Mouse (Mus musculus): ENCODE measurements around the gene Icam5. TPM values are rescaled to one million over a fixed set of nuclear protein-coding genes. Genes with fewer than 3 reads are reported as not detected.

The Icam5 gene
- polyA plus RNA-seq, 1 experiment from 2014 or later: 0.10 TPM

DNA sequence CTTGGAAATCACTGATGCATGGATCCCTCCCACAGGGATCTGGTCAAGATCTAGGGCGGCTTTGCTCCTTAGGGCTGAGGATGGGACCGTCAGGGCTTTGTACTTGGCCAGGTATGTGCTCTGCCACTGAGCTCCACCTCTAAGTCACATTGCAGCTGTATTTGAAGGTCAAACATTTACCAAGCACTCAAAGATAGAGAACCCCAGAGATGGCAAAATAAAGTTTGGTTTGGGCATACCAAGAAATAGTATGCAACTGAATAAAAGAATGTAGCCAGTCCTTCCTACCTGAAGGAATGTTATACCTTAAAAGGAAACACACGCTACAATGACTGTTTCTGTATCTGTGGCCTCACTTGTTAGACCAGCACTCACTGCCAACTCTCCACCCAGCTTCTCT is 10.5 kb upstream of the Icam5 start:
- no peak overlapping the region for H3K9ac ChIP-seq (ENCODE audit: low read depth, low read length)
- ATAC-seq: no peak
- WGBS: 84% methylated on average over 3 of the region's 3 CpGs

DNA sequence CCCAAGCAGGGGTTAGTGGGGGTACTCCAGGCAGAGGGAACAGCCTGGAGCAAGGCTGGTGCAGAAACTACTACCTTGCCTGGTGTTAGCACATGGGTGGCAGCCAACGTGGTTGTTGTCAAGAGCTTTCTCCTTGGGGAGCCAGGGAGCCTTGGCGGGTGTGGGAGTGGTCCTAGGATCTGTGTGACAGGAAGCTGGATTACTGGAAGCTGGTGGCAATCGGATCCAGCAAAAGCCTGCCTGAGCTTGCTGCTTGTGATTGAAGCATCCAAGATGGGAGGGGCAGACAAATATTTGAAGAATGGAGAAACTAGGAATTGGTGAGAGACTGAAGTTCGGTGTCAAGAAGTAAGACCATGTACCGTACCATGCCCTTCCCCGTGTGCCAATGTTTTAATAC is 9.6 kb upstream of the Icam5 start:
- ATAC-seq: no peak
- no peaks in the 10 kb centered on the region for H3K27me3 ChIP-seq (replicated peaks; ENCODE audit: control insufficient read depth, insufficient read depth, low read length)
- H3K4me3 ChIP-seq (ENCODE audit: low read length): no peak overlapping the region
- no peaks in the 10 kb centered on the region for H3K9me3 ChIP-seq (ENCODE audit: control insufficient read depth, low read length)
- H3K4me2 ChIP-seq (ENCODE audit: low read depth, low read length): no peak overlapping the region
- 53% methylated on average over 6 of the region's 6 CpGs for WGBS
- H3K27ac ChIP-seq (ENCODE audit: low read length): no peak overlapping the region
- no peaks in the 10 kb centered on the region for H3K4me1 ChIP-seq (ENCODE audit: control insufficient read depth, insufficient read depth, low read length)
- H3K36me3 ChIP-seq (ENCODE audit: control insufficient read depth, insufficient read depth, low read length): no peaks in the 10 kb centered on the region
- H3K9ac ChIP-seq (ENCODE audit: low read depth, low read length): no peak overlapping the region

More for the DNA sequence above, 10.5 kb upstream of the Icam5 start:
- H3K4me1 ChIP-seq (ENCODE audit: control insufficient read depth, insufficient read depth, low read length): peaks cover 4% of the 10 kb centered on the region
- no peak overlapping the region for H3K27ac ChIP-seq (ENCODE audit: low read length)
- no peaks in the 10 kb centered on the region for H3K36me3 ChIP-seq (ENCODE audit: control insufficient read depth, insufficient read depth, low read length)
- H3K4me2 ChIP-seq (ENCODE audit: low read depth, low read length): no peak overlapping the region
- no peaks in the 10 kb centered on the region; the same call in 1 of the 2 replicates for H3K27me3 ChIP-seq (replicated peaks; ENCODE audit: control insufficient read depth, insufficient read depth, low read length)
- H3K9me3 ChIP-seq (ENCODE audit: control insufficient read depth, low read length): no peaks in the 10 kb centered on the region
- no peak overlapping the region for H3K4me3 ChIP-seq (ENCODE audit: low read length)

GRCm38 (mm10) chr9:21022726-21023125 is 9.1 kb upstream of the Icam5 start:
- no peak overlapping the region for H3K9ac ChIP-seq (ENCODE audit: low read depth, low read length)
- WGBS: 79% methylated on average over 1 of the region's 1 CpGs

DNA sequence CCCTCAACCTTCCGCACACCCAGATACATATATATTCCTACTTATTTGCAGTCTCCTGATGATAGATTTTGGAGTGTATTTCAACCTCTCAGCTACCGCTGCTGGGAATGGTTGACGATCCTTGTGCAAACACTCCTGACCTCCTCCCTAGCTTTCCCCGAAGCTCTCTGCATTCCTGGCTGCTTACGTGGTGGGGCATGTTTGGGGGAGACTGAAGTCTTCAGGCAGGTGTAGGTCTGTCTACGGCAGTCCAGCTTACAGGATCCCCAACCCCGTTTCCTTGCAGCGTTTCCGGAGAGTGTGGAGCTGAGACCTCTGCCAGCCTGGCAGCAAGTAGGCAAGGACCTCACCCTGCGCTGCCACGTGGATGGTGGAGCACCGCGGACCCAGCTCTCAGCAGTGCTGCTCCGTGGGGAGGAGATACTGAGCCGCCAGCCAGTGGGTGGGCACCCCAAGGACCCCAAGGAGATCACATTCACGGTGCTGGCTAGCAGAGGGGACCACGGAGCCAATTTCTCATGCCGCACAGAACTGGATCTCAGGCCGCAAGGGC is 6.5 kb upstream of the Icam5 start:
- Histone ChIP-seq H3K9me3 (ENCODE audit: control insufficient read depth, low read length) (no peaks in the 10 kb centered on the region), H3K27me3 (replicated peaks; ENCODE audit: control insufficient read depth, insufficient read depth, low read length) (peaks cover 7% of the 10 kb centered on the region), H3K36me3 (ENCODE audit: control insufficient read depth, insufficient read depth, low read length) (no peaks in the 10 kb centered on the region), H3K4me1 (ENCODE audit: control insufficient read depth, insufficient read depth, low read length) (peaks cover 14% of the 10 kb centered on the region), H3K4me3 (ENCODE audit: low read length) (no peak overlapping the region), H3K9ac (ENCODE audit: low read depth, low read length) (no peak overlapping the region), H3K27ac (ENCODE audit: low read length) (no peak overlapping the region), H3K4me2 (ENCODE audit: low read depth, low read length) (no peak overlapping the region)
- WGBS: 53% methylated on average over 19 of the region's 19 CpGs
- ATAC-seq: no peak

More at GRCm38 (mm10) chr9:21022726-21023125, 9.1 kb upstream of the Icam5 start:
- Histone ChIP-seq H3K27me3 (replicated peaks; ENCODE audit: control insufficient read depth, insufficient read depth, low read length) (no peaks in the 10 kb centered on the region; the same call in none of the 2 replicates), H3K4me3 (ENCODE audit: low read length) (no peak overlapping the region), H3K4me2 (ENCODE audit: low read depth, low read length) (no peak overlapping the region), H3K27ac (ENCODE audit: low read length) (no peak overlapping the region), H3K36me3 (ENCODE audit: control insufficient read depth, insufficient read depth, low read length) (no peaks in the 10 kb centered on the region), H3K4me1 (ENCODE audit: control insufficient read depth, insufficient read depth, low read length) (no peaks in the 10 kb centered on the region), H3K9me3 (ENCODE audit: control insufficient read depth, low read length) (no peaks in the 10 kb centered on the region)
- no peak for ATAC-seq

DNA sequence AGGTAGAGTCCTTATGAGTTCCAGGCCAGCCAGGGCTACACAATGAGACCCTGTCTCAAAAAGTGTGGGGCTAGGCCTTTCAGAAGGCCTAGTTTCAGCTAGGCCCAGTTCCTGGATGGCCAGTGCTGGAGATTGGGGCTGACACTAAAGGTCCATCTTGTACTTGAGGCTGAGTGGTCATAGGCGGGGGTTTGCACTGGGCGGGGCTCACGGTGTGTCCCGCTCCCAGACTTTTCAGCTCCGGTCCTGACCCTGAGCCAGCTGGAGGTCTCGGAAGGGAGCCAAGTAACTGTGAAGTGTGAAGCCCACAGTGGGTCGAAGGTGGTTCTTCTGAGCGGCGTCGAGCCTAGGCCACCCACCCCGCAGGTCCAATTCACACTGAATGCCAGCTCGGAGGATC is 5.0 kb upstream of the Icam5 start:
- 76% methylated on average over 12 of the region's 12 CpGs for WGBS
- no peaks in the 10 kb centered on the region for H3K9me3 ChIP-seq (ENCODE audit: control insufficient read depth, low read length)
- no peak overlapping the region for H3K27ac ChIP-seq (ENCODE audit: low read length)
- no peak overlapping the region for H3K9ac ChIP-seq (ENCODE audit: low read depth, low read length)
- peaks cover 27% of the 10 kb centered on the region for H3K4me1 ChIP-seq (ENCODE audit: control insufficient read depth, insufficient read depth, low read length)
- H3K27me3 ChIP-seq (replicated peaks; ENCODE audit: control insufficient read depth, insufficient read depth, low read length): peaks cover 11% of the 10 kb centered on the region
- H3K4me2 ChIP-seq (ENCODE audit: low read depth, low read length): no peak overlapping the region
- no peak overlapping the region for H3K4me3 ChIP-seq (ENCODE audit: low read length)
- H3K36me3 ChIP-seq (ENCODE audit: control insufficient read depth, insufficient read depth, low read length): no peaks in the 10 kb centered on the region
- ATAC-seq: no peak

- H3K27ac ChIP-seq (ENCODE audit: low read length): no peak overlapping the region
- no peaks in the 10 kb centered on the region for H3K36me3 ChIP-seq (ENCODE audit: control insufficient read depth, insufficient read depth, low read length)
- WGBS: 61% methylated on average over 8 of the region's 8 CpGs
- H3K27me3 ChIP-seq (replicated peaks; ENCODE audit: control insufficient read depth, insufficient read depth, low read length): peaks cover 20% of the 10 kb centered on the region
- peaks cover 37% of the 10 kb centered on the region for H3K4me1 ChIP-seq (ENCODE audit: control insufficient read depth, insufficient read depth, low read length)
- H3K4me2 ChIP-seq (ENCODE audit: low read depth, low read length): no peak overlapping the region
- ATAC-seq: no peak
- H3K9me3 ChIP-seq (ENCODE audit: control insufficient read depth, low read length): no peaks in the 10 kb centered on the region
- H3K9ac ChIP-seq (ENCODE audit: low read depth, low read length): no peak overlapping the region
- no peak overlapping the region for H3K4me3 ChIP-seq (ENCODE audit: low read length)
Observed at GRCm38 (mm10) chr9:21027774-21028290, 4.0 kb upstream of the Icam5 start.

GRCm38 (mm10) chr9:21028560-21029110 is 3.2 kb upstream of the Icam5 start:
- no peaks in the 10 kb centered on the region for H3K36me3 ChIP-seq (ENCODE audit: control insufficient read depth, insufficient read depth, low read length)
- 66% methylated on average over 6 of the region's 6 CpGs for WGBS
- H3K27me3 ChIP-seq (replicated peaks; ENCODE audit: control insufficient read depth, insufficient read depth, low read length): peaks cover 27% of the 10 kb centered on the region
- no peaks in the 10 kb centered on the region for H3K9me3 ChIP-seq (ENCODE audit: control insufficient read depth, low read length)
- H3K4me1 ChIP-seq (ENCODE audit: control insufficient read depth, insufficient read depth, low read length): peaks cover 42% of the 10 kb centered on the region
- no peak overlapping the region for H3K9ac ChIP-seq (ENCODE audit: low read depth, low read length)
- no peak overlapping the region for H3K4me3 ChIP-seq (ENCODE audit: low read length)
- H3K27ac ChIP-seq (ENCODE audit: low read length): no peak overlapping the region
- ATAC-seq: no peak
- H3K4me2 ChIP-seq (ENCODE audit: low read depth, low read length): no peak overlapping the region

DNA sequence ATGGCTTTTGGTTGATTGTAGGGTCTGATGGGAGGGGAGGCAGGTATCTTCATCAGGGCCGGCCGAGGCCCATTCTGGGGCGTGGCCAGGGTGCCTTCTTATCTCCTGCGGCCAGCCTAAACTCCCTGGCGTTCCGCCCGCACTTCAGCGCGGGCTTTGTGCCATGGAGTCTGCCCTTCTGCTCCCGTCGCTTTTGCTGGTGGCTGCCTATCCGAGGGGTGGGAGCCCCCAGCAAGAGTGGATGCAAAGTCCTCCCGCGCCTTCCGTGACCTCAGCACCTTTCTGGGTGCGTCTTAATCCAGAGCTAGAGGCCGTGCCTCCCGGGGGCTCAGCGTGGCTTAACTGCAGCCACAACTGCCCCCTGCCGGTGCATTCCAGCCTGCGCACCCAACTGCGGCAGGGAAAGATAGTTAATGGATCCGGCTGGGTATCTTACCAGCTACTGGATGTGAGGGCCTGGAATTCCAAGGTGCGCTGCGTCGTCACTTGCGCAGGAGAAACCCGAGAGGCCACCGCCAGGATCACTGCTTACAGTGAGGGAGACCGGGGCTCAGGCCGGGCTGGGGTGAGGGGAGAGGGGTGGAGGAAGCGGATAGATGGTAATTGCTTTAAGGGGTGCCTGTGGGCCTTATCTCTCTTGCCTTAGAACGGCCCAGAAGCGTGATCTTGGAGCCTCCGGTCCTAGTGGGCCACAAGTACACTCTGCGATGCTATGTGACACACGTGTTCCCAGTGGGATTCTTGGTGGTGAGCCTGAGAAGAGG is 2.4 kb upstream of the Icam5 start, which contains the start of gene Icam4:
Gene Icam4, plus strand, starts transcription at position 83 of the 764 bp plus-strand sequence.
- H3K27ac ChIP-seq (ENCODE audit: low read length): no peak within 1 kb of the TSS

GRCm38 (mm10) chr9:21030055-21030600 is 1.7 kb upstream of the Icam5 start:
- Histone ChIP-seq H3K27ac (ENCODE audit: low read length) (no peak overlapping the region), H3K27me3 (replicated peaks; ENCODE audit: control insufficient read depth, insufficient read depth, low read length) (peaks cover 38% of the 10 kb centered on the region), H3K4me1 (ENCODE audit: control insufficient read depth, insufficient read depth, low read length) (peaks cover 43% of the 10 kb centered on the region), H3K36me3 (ENCODE audit: control insufficient read depth, insufficient read depth, low read length) (no peaks in the 10 kb centered on the region), H3K4me2 (ENCODE audit: low read depth, low read length) (peak overlapping the region; percentile 97), H3K9me3 (ENCODE audit: control insufficient read depth, low read length) (no peaks in the 10 kb centered on the region), H3K4me3 (ENCODE audit: low read length) (peak overlapping the region; percentile 62), H3K9ac (ENCODE audit: low read depth, low read length) (peak overlapping the region; percentile 60)
- WGBS: 26% methylated on average over 22 of the region's 22 CpGs
- no peak for ATAC-seq

More for the DNA sequence above, 2.4 kb upstream of the Icam5 start, which contains the start of gene Icam4:
- Histone ChIP-seq H3K9me3 (ENCODE audit: control insufficient read depth, low read length) (no peaks in the 10 kb centered on the region), H3K4me3 (ENCODE audit: low read length) (peak within 1 kb of the TSS; percentile 62), H3K36me3 (ENCODE audit: control insufficient read depth, insufficient read depth, low read length) (no peaks in the 10 kb centered on the region), H3K4me2 (ENCODE audit: low read depth, low read length) (peak within 1 kb of the TSS; percentile 97), H3K9ac (ENCODE audit: low read depth, low read length) (peak within 1 kb of the TSS; percentile 60), H3K27me3 (replicated peaks; ENCODE audit: control insufficient read depth, insufficient read depth, low read length) (peaks cover 32% of the 10 kb centered on the region), H3K4me1 (ENCODE audit: control insufficient read depth, insufficient read depth, low read length) (peaks cover 43% of the 10 kb centered on the region)
- WGBS: 2% methylated on average over 37 of the region's 37 CpGs
- ATAC-seq: peak; percentile 47
